Mouse (Mus musculus): ENCODE measurements around the gene Teddm1a. TPM values are rescaled to one million over a fixed set of nuclear protein-coding genes. Genes with fewer than 3 reads are reported as not detected.

The Teddm1a gene
- polyA plus RNA-seq, 1 experiment from 2014 or later = not detected

DNA sequence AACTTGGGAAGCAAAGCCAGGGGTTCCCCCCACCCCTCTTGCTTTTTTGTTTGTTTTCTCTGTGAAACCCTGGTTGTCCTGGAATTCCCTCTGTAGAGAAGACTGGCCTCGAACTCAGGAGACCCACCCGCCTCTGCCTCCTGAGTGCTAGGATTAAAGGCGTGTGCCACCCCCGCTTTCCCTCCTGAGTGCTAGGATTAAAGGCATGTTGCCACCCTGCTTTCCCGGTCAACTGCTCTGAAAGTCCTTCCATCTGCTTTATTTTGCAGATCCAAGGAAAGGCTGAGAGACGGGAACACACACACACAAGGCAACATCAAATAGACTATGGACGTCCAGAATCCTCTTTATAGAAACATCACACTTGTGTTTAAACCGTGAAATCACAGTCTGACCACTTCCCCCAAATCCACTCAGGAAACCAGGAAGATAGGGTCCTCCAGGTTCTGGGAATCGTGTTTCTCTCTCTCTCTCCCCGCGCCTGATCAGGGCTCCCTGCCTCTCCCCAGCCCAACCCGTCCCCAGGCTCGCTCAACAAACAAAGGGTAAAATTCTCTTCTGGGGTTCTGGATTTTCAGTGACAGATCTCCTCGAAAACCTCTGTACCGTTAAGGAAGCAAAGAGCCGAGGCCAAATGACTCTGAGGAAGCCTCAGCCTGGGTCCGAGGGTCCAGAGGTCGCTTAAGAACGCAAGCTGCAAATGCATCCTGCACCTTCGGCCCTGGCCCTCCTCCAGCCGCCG lies 7.6 kb downstream of the Teddm1a start:
- Histone ChIP-seq H3K9me3 (ENCODE audit: control insufficient read depth, low read length) (no peaks in the 10 kb centered on the region), H3K4me3 (ENCODE audit: control insufficient read depth in 1 of 2, insufficient read depth in 1 of 2, low read depth in 1 of 2, low read length in 2 of 2) (peak overlapping the region; percentile 62 to 94), H3K4me2 (ENCODE audit: low read length) (peak overlapping the region; percentile 82), H3K27ac (replicated peaks in 1 of 2; ENCODE audit: control insufficient read depth in 1 of 2, insufficient read depth in 1 of 2, low read depth in 2 of 2, low read length in 2 of 2) (peak overlapping the region; percentile 86 to 89), H3K9ac (ENCODE audit: low read length) (peak overlapping the region; percentile 87), H3K4me1 (ENCODE audit: control insufficient read depth in 2 of 2, insufficient read depth in 2 of 2, low read length in 2 of 2) (peaks cover 7 to 21% of the 10 kb centered on the region in 2 experiments; a peak in 3 of 4 replicates), H3K27me3 (ENCODE audit: control insufficient read depth, insufficient read depth, low read length) (no peaks in the 10 kb centered on the region), H3K36me3 (ENCODE audit: control insufficient read depth, insufficient read depth, low read length) (peaks cover 16% of the 10 kb centered on the region)
- 14% methylated on average over 22 of the region's 22 CpGs for WGBS
- ATAC-seq (ENCODE audit: insufficient number of reproducible peaks, insufficient read depth, low FRiP score, low read depth) = no peak

DNA sequence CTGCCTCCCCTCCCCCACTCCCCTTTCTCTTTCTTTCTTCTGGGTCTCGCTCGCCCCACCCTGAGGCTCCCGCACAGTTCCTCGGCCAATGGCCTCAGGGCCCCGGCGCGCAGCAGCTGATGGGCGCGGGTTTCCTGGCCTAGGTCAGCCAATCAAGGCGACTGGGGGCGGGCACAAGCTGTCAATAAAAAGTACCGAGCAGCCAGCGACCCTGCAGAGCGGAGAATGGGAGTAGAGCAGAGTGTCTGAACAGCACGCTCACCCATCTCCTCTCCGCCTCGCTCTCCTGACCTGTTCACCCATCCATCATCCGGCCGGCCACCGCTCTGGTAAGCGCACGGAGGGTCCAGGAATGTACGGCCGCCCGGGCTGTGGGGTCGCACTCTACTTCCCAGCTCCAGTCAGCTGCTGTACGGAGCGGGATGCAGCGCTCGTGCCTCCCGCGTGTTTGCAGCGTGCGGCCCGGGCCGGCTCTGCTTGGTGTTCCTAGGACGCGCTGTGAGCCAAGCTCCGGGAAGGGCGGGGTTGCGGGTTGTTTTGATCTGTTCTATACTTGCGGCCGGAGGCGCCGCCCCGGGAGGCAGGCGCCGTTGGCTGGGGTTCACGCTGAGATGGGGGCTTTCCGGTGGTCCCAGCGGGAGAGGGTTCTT lies 8.3 kb downstream of the Teddm1a start, which contains the start of the genes Glul and Teddm2:
Gene Glul, plus strand, starts transcription at position 214 of the 650 bp plus-strand sequence.
Gene Teddm2, minus strand, starts transcription at position 498 of the 650 bp plus-strand sequence.
- H3K27me3 ChIP-seq (ENCODE audit: control insufficient read depth, insufficient read depth, low read length) = no peaks in the 10 kb centered on the region
- H3K4me2 ChIP-seq (ENCODE audit: low read length) = peak within 1 kb of the TSS; percentile 82
- H3K4me1 ChIP-seq (ENCODE audit: control insufficient read depth in 2 of 2, insufficient read depth in 2 of 2, low read length in 2 of 2) = peaks cover 7 to 21% of the 10 kb centered on the region in 2 experiments; a peak in 3 of 4 replicates
- H3K36me3 ChIP-seq (ENCODE audit: control insufficient read depth, insufficient read depth, low read length) = peaks cover 23% of the 10 kb centered on the region
- H3K9me3 ChIP-seq (ENCODE audit: control insufficient read depth, low read length) = no peaks in the 10 kb centered on the region
- peak within 1 kb of the TSS; percentile 87 for H3K9ac ChIP-seq (ENCODE audit: low read length)
- WGBS = under 1% methylated on average over 51 of the region's 51 CpGs
- peak within 1 kb of the TSS; percentile 62 to 94 for H3K4me3 ChIP-seq (ENCODE audit: control insufficient read depth in 1 of 2, insufficient read depth in 1 of 2, low read depth in 1 of 2, low read length in 2 of 2)
- H3K27ac ChIP-seq (replicated peaks in 1 of 2; ENCODE audit: control insufficient read depth in 1 of 2, insufficient read depth in 1 of 2, low read depth in 2 of 2, low read length in 2 of 2) = peak within 1 kb of the TSS; percentile 89 to 96
- ATAC-seq (ENCODE audit: insufficient number of reproducible peaks, insufficient read depth, low FRiP score, low read depth) = peak; percentile 96

DNA sequence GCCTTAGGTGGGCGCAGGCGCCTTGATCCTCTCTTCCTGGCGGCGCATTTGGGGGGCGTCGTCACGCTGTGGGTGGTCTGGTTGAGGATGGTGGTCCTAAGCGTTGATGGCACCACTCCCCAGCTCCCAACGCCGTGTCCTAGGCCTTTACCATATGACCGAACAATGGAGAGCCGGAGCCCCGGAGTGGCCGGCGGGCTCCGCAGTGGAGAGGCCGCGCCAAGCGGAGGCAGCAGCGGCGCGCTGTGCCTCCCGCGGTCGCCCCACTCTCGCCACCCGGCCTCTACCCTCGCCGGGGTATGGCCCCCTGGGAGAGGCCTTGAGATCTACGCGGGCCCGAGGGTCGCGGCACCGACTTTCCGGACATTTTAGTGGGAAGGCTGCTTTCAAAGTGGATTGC lies 8.8 kb downstream of the Teddm1a start:
- peak; percentile 60 for ATAC-seq (ENCODE audit: insufficient number of reproducible peaks, insufficient read depth, low FRiP score, low read depth)

DNA sequence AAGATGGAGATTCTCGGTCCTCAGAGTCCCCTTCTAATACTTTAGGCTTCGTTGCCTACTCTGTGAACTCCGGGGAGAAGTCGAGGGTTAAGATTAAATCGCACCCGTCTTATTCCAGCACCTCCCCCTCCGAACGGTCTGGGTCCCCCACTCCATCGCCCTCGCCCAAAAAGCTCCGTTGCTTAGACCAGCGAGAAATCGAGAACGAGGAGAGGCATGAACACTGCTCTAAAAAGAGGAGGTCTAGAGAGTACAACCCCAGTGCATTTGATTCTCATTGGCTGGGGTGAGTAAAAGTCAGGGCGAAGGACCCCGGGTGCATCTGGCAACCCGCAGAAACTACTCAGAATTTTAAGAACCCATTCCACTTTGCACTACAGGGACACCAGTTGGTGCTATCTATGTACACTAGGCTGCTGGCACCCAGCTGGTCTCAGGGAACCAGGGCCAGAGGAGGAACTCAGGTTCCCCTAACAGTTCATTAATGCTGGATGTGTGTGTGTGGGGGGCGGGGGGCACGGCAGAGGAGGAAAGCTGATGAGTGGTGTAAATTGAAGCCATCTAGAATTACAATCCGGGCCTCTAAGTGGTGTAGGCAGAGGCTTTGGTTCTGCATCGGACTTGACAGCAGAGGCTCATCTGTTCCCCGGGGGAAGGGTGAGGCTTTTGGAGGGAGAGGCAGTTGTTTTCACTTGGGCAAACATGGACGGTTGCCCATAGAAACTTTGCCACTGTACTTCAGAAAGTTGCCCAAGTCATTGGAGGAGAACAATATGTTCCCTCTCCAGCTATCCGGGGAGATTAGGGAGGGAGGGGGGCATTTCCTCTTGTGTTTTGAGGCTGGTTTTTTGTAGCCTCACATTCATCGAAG lies 9.6 kb downstream of the Teddm1a start:
- peak overlapping the region; percentile 62 to 94 for H3K4me3 ChIP-seq (ENCODE audit: control insufficient read depth in 1 of 2, insufficient read depth in 1 of 2, low read depth in 1 of 2, low read length in 2 of 2)
- H3K27ac ChIP-seq (replicated peaks in 1 of 2; ENCODE audit: control insufficient read depth in 1 of 2, insufficient read depth in 1 of 2, low read depth in 2 of 2, low read length in 2 of 2) = peak overlapping the region in 1 of 2 experiments; percentile 89; a peak in 2 of 4 replicates
- peak overlapping the region; percentile 82 for H3K4me2 ChIP-seq (ENCODE audit: low read length)
- H3K36me3 ChIP-seq (ENCODE audit: control insufficient read depth, insufficient read depth, low read length) = peaks cover 35% of the 10 kb centered on the region
- peaks cover 7 to 21% of the 10 kb centered on the region in 2 experiments; a peak in 3 of 4 replicates for H3K4me1 ChIP-seq (ENCODE audit: control insufficient read depth in 2 of 2, insufficient read depth in 2 of 2, low read length in 2 of 2)
- peak overlapping the region; percentile 84 for H3K9ac ChIP-seq (ENCODE audit: low read length)
- H3K9me3 ChIP-seq (ENCODE audit: control insufficient read depth, low read length) = no peaks in the 10 kb centered on the region
- WGBS = 3% methylated on average over 25 of the region's 25 CpGs
- no peaks in the 10 kb centered on the region for H3K27me3 ChIP-seq (ENCODE audit: control insufficient read depth, insufficient read depth, low read length)
- ATAC-seq (ENCODE audit: insufficient number of reproducible peaks, insufficient read depth, low FRiP score, low read depth) = no peak

More for the DNA sequence above, 8.8 kb downstream of the Teddm1a start:
- H3K27me3 ChIP-seq (ENCODE audit: control insufficient read depth, insufficient read depth, low read length) = no peaks in the 10 kb centered on the region
- WGBS = under 1% methylated on average over 34 of the region's 36 CpGs
- peak overlapping the region; percentile 62 to 94 for H3K4me3 ChIP-seq (ENCODE audit: control insufficient read depth in 1 of 2, insufficient read depth in 1 of 2, low read depth in 1 of 2, low read length in 2 of 2)
- H3K9ac ChIP-seq (ENCODE audit: low read length) = peak overlapping the region; percentile 84
- peaks cover 28% of the 10 kb centered on the region for H3K36me3 ChIP-seq (ENCODE audit: control insufficient read depth, insufficient read depth, low read length)
- peaks cover 7 to 21% of the 10 kb centered on the region in 2 experiments; a peak in 3 of 4 replicates for H3K4me1 ChIP-seq (ENCODE audit: control insufficient read depth in 2 of 2, insufficient read depth in 2 of 2, low read length in 2 of 2)
- no peaks in the 10 kb centered on the region for H3K9me3 ChIP-seq (ENCODE audit: control insufficient read depth, low read length)
- peak overlapping the region; percentile 82 for H3K4me2 ChIP-seq (ENCODE audit: low read length)
- H3K27ac ChIP-seq (replicated peaks in 1 of 2; ENCODE audit: control insufficient read depth in 1 of 2, insufficient read depth in 1 of 2, low read depth in 2 of 2, low read length in 2 of 2) = peak overlapping the region; percentile 89 to 96

DNA sequence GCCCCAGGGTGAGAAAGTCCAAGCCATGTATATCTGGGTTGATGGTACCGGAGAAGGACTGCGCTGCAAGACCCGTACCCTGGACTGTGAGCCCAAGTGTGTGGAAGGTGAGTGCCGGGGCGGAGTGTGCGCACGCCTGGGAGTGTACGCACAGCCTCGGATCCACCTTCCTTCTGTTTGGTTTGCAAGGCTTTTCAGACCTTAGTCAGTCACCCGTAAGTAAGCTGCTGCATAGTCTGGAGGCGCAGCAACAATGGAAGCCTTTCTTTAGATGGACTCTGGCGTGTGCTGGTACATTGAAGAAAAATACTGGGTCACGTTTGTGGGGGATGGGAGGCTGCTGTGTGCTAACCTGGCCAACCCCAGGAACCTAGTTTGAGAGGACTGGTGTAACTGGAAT lies 11.5 kb downstream of the Teddm1a start:
- no peak overlapping the region for H3K4me2 ChIP-seq (ENCODE audit: low read length)
- no peak overlapping the region for H3K4me3 ChIP-seq (ENCODE audit: control insufficient read depth in 1 of 2, insufficient read depth in 1 of 2, low read depth in 1 of 2, low read length in 2 of 2)
- ATAC-seq (ENCODE audit: insufficient number of reproducible peaks, insufficient read depth, low FRiP score, low read depth) = no peak
- H3K36me3 ChIP-seq (ENCODE audit: control insufficient read depth, insufficient read depth, low read length) = peaks cover 55% of the 10 kb centered on the region
- peaks cover 7 to 18% of the 10 kb centered on the region in 2 experiments; a peak in 3 of 4 replicates for H3K4me1 ChIP-seq (ENCODE audit: control insufficient read depth in 2 of 2, insufficient read depth in 2 of 2, low read length in 2 of 2)
- no peaks in the 10 kb centered on the region for H3K27me3 ChIP-seq (ENCODE audit: control insufficient read depth, insufficient read depth, low read length)
- no peak overlapping the region for H3K9ac ChIP-seq (ENCODE audit: low read length)
- H3K9me3 ChIP-seq (ENCODE audit: control insufficient read depth, low read length) = no peaks in the 10 kb centered on the region
- 93% methylated on average over 13 of the region's 13 CpGs for WGBS
- no peak overlapping the region for H3K27ac ChIP-seq (replicated peaks in 1 of 2; ENCODE audit: control insufficient read depth in 1 of 2, insufficient read depth in 1 of 2, low read depth in 2 of 2, low read length in 2 of 2)

DNA sequence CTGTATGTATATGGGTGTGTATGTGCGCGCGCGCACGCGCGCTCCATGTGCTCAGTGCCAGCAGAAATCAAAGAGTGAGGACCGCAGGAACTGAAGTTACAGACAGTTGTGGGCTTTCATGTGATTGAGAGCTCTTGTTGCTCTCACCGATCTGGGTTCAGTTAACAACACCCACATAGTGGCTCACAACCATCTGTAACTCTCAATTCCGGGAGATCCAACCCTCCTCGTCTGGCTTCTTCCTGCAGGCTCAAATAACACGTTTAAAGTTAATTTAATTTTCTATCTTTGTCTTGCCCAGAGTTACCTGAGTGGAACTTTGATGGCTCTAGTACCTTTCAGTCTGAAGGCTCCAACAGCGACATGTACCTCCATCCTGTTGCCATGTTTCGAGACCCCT lies 12.7 kb downstream of the Teddm1a start:
- Histone ChIP-seq H3K4me2 (ENCODE audit: low read length) (no peak overlapping the region), H3K36me3 (ENCODE audit: control insufficient read depth, insufficient read depth, low read length) (peaks cover 67% of the 10 kb centered on the region), H3K9me3 (ENCODE audit: control insufficient read depth, low read length) (no peaks in the 10 kb centered on the region), H3K4me3 (ENCODE audit: control insufficient read depth in 1 of 2, insufficient read depth in 1 of 2, low read depth in 1 of 2, low read length in 2 of 2) (no peak overlapping the region), H3K27ac (replicated peaks in 1 of 2; ENCODE audit: control insufficient read depth in 1 of 2, insufficient read depth in 1 of 2, low read depth in 2 of 2, low read length in 2 of 2) (no peak overlapping the region), H3K27me3 (ENCODE audit: control insufficient read depth, insufficient read depth, low read length) (no peaks in the 10 kb centered on the region), H3K9ac (ENCODE audit: low read length) (no peak overlapping the region), H3K4me1 (ENCODE audit: control insufficient read depth in 2 of 2, insufficient read depth in 2 of 2, low read length in 2 of 2) (peaks cover 5 to 12% of the 10 kb centered on the region in 2 experiments; a peak in 3 of 4 replicates)
- no peak for ATAC-seq (ENCODE audit: insufficient number of reproducible peaks, insufficient read depth, low FRiP score, low read depth)
- 96% methylated on average over 14 of the region's 14 CpGs for WGBS

DNA sequence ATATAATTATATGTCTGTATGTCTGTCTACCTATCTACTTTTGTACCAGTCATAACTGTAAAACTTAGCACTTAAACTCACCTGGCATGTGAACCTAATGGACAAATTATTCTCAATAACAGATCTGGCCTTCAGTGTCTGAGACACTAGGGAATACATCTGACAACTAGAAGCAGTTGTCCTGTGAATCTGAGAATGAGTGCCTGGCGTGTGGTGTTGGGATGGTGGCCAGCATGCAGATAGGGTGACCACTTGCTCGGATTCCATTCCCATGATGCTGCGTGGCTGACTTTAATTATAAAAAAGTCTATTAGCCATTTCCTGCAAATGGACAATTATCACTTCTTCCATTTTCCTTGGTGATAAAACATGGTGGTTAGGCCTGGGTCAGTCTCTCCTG lies 14.3 kb downstream of the Teddm1a start:
- Histone ChIP-seq H3K9me3 (ENCODE audit: control insufficient read depth, low read length) (no peaks in the 10 kb centered on the region), H3K9ac (ENCODE audit: low read length) (no peak overlapping the region), H3K27ac (replicated peaks in 1 of 2; ENCODE audit: control insufficient read depth in 1 of 2, insufficient read depth in 1 of 2, low read depth in 2 of 2, low read length in 2 of 2) (no peak overlapping the region), H3K27me3 (ENCODE audit: control insufficient read depth, insufficient read depth, low read length) (no peaks in the 10 kb centered on the region), H3K4me2 (ENCODE audit: low read length) (no peak overlapping the region), H3K4me3 (ENCODE audit: control insufficient read depth in 1 of 2, insufficient read depth in 1 of 2, low read depth in 1 of 2, low read length in 2 of 2) (no peak overlapping the region), H3K4me1 (ENCODE audit: control insufficient read depth in 2 of 2, insufficient read depth in 2 of 2, low read length in 2 of 2) (peaks cover 5 to 12% of the 10 kb centered on the region in 2 experiments; a peak in 3 of 4 replicates), H3K36me3 (ENCODE audit: control insufficient read depth, insufficient read depth, low read length) (peaks cover 80% of the 10 kb centered on the region)
- no peak for ATAC-seq (ENCODE audit: insufficient number of reproducible peaks, insufficient read depth, low FRiP score, low read depth)
- WGBS = 80% methylated on average over 3 of the region's 3 CpGs
